Mouse (Mus musculus): Measurements from ENCODE around the gene Mccc2.
A peak's percentile ranks its signal among the peaks of the same experiment; 100 is the strongest.

The Mccc2 gene

GRCm38 (mm10) chr13:99938606-99939319 is 76.7 kb downstream of the Mccc2 start:
- peak; percentile 2 for DNase-seq (ENCODE audit: low read depth)

GRCm38 (mm10) chr13:99937741-99938140 is 77.7 kb downstream of the Mccc2 start:
- no peak for DNase-seq (ENCODE audit: low read depth)

- DNase-seq (ENCODE audit: low read depth), result peak; percentile 6
Observed at GRCm38 (mm10) chr13:99932406-99932805, 83.0 kb downstream of the Mccc2 start.

GRCm38 (mm10) chr13:99931502-99931901 is 83.9 kb downstream of the Mccc2 start:
- no peak for DNase-seq (ENCODE audit: low read depth)

GRCm38 (mm10) chr13:99926249-99926648 is 89.2 kb downstream of the Mccc2 start:
- no peak for DNase-seq (ENCODE audit: low read depth)

- DNase-seq (ENCODE audit: low read depth), result no peak
Observed at GRCm38 (mm10) chr13:99915632-99916031, 99.8 kb downstream of the Mccc2 start.

- no peak for DNase-seq (ENCODE audit: low read depth)
Observed at GRCm38 (mm10) chr13:99900965-99901364, 114.5 kb downstream of the Mccc2 start, which contains the start of gene Cartpt. Gene Cartpt, minus strand, starts transcription at chr13:99901091.

- peak; percentile 2 for DNase-seq (ENCODE audit: low read depth)
Observed at GRCm38 (mm10) chr13:99900557-99900892, 114.9 kb downstream of the Mccc2 start.

- no peak for DNase-seq (ENCODE audit: low read depth)
Observed at GRCm38 (mm10) chr13:99899670-99900556, 115.5 kb downstream of the Mccc2 start.

GRCm38 (mm10) chr13:99898816-99899215 is 116.6 kb downstream of the Mccc2 start:
- DNase-seq (ENCODE audit: low read depth), result no peak
